Mouse (Mus musculus): Measurements from ENCODE around the gene Nol11. TPM values are rescaled to one million over a fixed set of nuclear protein-coding genes. Genes with fewer than 3 reads are reported as not detected.
A peak's percentile ranks its signal among the peaks of the same experiment; 100 is the strongest.
"Not testable (repeated sequence)": the region's sequence is repeated elsewhere in the genome, so short reads cannot be mapped to it uniquely, and the experiment has no call there.

Nol11 gene
- polyA plus RNA-seq, 1 experiment from 2014 or later: 45.6 TPM

- Histone ChIP-seq H3K4me3 (no peak overlapping the region), H3K9ac (no peak overlapping the region), H3K27me3 (replicated peaks) (no peaks in the 10 kb centered on the region), H3K9me3 (replicated peaks) (peaks cover 3% of the 10 kb centered on the region; the same call in 1 of the 2 replicates), H3K27ac (ENCODE audit: poor library complexity, severe bottlenecking) (peak overlapping the region; percentile 67), H3K4me2 (peak overlapping the region; percentile 36), H3K4me1 (replicated peaks) (peaks cover 16% of the 10 kb centered on the region), H3K36me3 (no peaks in the 10 kb centered on the region)
- peak; percentile 73 for ATAC-seq (ENCODE audit: insufficient number of reproducible peaks, low FRiP score)
- 21% methylated on average over 5 of the region's 5 CpGs for WGBS
These were observed 32.1 kb downstream of the Nol11 start for GRCm38 (mm10) chr11:107156977-107157642.

- Histone ChIP-seq H3K4me2 (no peak overlapping the region), H3K4me3 (no peak overlapping the region), H3K27me3 (replicated peaks) (no peaks in the 10 kb centered on the region), H3K27ac (ENCODE audit: poor library complexity, severe bottlenecking) (no peak overlapping the region), H3K36me3 (no peaks in the 10 kb centered on the region), H3K9me3 (replicated peaks) (peaks cover 3% of the 10 kb centered on the region; the same call in 1 of the 2 replicates), H3K4me1 (replicated peaks) (peaks cover 16% of the 10 kb centered on the region), H3K9ac (no peak overlapping the region)
- no peak for ATAC-seq (ENCODE audit: insufficient number of reproducible peaks, low FRiP score)
- 81% methylated on average over 5 of the region's 5 CpGs for WGBS
These were observed 33.9 kb downstream of the Nol11 start for GRCm38 (mm10) chr11:107155292-107155691.

GRCm38 (mm10) chr11:107154431-107154830 is 34.8 kb downstream of the Nol11 start:
- WGBS: 72% methylated on average over 7 of the region's 7 CpGs
- no peaks in the 10 kb centered on the region for H3K27me3 ChIP-seq (replicated peaks)
- H3K4me1 ChIP-seq (replicated peaks): peaks cover 16% of the 10 kb centered on the region
- H3K4me3 ChIP-seq: no peak overlapping the region
- H3K9ac ChIP-seq: no peak overlapping the region
- H3K9me3 ChIP-seq (replicated peaks): peaks cover 3% of the 10 kb centered on the region; the same call in 1 of the 2 replicates
- H3K36me3 ChIP-seq: no peaks in the 10 kb centered on the region
- no peak overlapping the region for H3K4me2 ChIP-seq
- no peak for ATAC-seq (ENCODE audit: insufficient number of reproducible peaks, low FRiP score)
- H3K27ac ChIP-seq (ENCODE audit: poor library complexity, severe bottlenecking): no peak overlapping the region

GRCm38 (mm10) chr11:107153645-107154044 is 35.5 kb downstream of the Nol11 start:
- peaks cover 16% of the 10 kb centered on the region for H3K4me1 ChIP-seq (replicated peaks)
- ATAC-seq (ENCODE audit: insufficient number of reproducible peaks, low FRiP score): no peak
- no peaks in the 10 kb centered on the region for H3K36me3 ChIP-seq
- no peak overlapping the region for H3K4me3 ChIP-seq
- no peaks in the 10 kb centered on the region for H3K27me3 ChIP-seq (replicated peaks)
- no peak overlapping the region for H3K9ac ChIP-seq
- 78% methylated on average over 5 of the region's 5 CpGs for whole genome bisulfite sequencing
- no peak overlapping the region for H3K27ac ChIP-seq (ENCODE audit: poor library complexity, severe bottlenecking)
- H3K4me2 ChIP-seq: no peak overlapping the region
- H3K9me3 ChIP-seq (replicated peaks): peaks cover 3% of the 10 kb centered on the region; the same call in 1 of the 2 replicates

GRCm38 (mm10) chr11:107151809-107152208 is 37.4 kb downstream of the Nol11 start:
- Histone ChIP-seq H3K9me3 (replicated peaks) (peaks cover 3% of the 10 kb centered on the region; the same call in 1 of the 2 replicates), H3K27me3 (replicated peaks) (no peaks in the 10 kb centered on the region), H3K4me1 (replicated peaks) (peaks cover 4% of the 10 kb centered on the region), H3K4me3 (no peak overlapping the region), H3K36me3 (no peaks in the 10 kb centered on the region), H3K27ac (ENCODE audit: poor library complexity, severe bottlenecking) (no peak overlapping the region), H3K9ac (no peak overlapping the region), H3K4me2 (no peak overlapping the region)
- WGBS: 75% methylated on average over 7 of the region's 7 CpGs
- no peak for ATAC-seq (ENCODE audit: insufficient number of reproducible peaks, low FRiP score)

- not testable (repeated sequence) for H3K9ac ChIP-seq; ATAC-seq (ENCODE audit: insufficient number of reproducible peaks, low FRiP score); H3K9me3 ChIP-seq (replicated peaks); H3K36me3 ChIP-seq; H3K27me3 ChIP-seq (replicated peaks); H3K4me1 ChIP-seq (replicated peaks); H3K4me3 ChIP-seq; H3K27ac ChIP-seq (ENCODE audit: poor library complexity, severe bottlenecking); H3K4me2 ChIP-seq
- WGBS: 92% methylated on average over 11 of the region's 11 CpGs
These were observed 45.2 kb downstream of the Nol11 start for GRCm38 (mm10) chr11:107143956-107144355.

GRCm38 (mm10) chr11:107142382-107142781 is 46.8 kb downstream of the Nol11 start:
- ATAC-seq (ENCODE audit: insufficient number of reproducible peaks, low FRiP score): no peak
- Histone ChIP-seq H3K27me3 (replicated peaks) (no peaks in the 10 kb centered on the region), H3K9ac (no peak overlapping the region), H3K27ac (ENCODE audit: poor library complexity, severe bottlenecking) (no peak overlapping the region), H3K9me3 (replicated peaks) (no peaks in the 10 kb centered on the region; the same call in 1 of the 2 replicates), H3K36me3 (no peaks in the 10 kb centered on the region), H3K4me1 (replicated peaks) (no peaks in the 10 kb centered on the region), H3K4me3 (no peak overlapping the region), H3K4me2 (no peak overlapping the region)
- 72% methylated on average over 2 of the region's 2 CpGs for WGBS

GRCm38 (mm10) chr11:107140756-107141155 is 48.4 kb downstream of the Nol11 start:
- H3K4me2 ChIP-seq: no peak overlapping the region
- no peaks in the 10 kb centered on the region for H3K27me3 ChIP-seq (replicated peaks)
- H3K9ac ChIP-seq: no peak overlapping the region
- H3K36me3 ChIP-seq: no peaks in the 10 kb centered on the region
- ATAC-seq (ENCODE audit: insufficient number of reproducible peaks, low FRiP score): no peak
- H3K4me1 ChIP-seq (replicated peaks): no peaks in the 10 kb centered on the region
- H3K27ac ChIP-seq (ENCODE audit: poor library complexity, severe bottlenecking): no peak overlapping the region
- H3K4me3 ChIP-seq: no peak overlapping the region
- H3K9me3 ChIP-seq (replicated peaks): no peaks in the 10 kb centered on the region; the same call in 1 of the 2 replicates
- WGBS: 32% methylated on average over 6 of the region's 6 CpGs

GRCm38 (mm10) chr11:107138633-107139032 is 50.5 kb downstream of the Nol11 start:
- Histone ChIP-seq H3K27me3 (replicated peaks) (no peaks in the 10 kb centered on the region), H3K9ac (no peak overlapping the region), H3K27ac (ENCODE audit: poor library complexity, severe bottlenecking) (no peak overlapping the region), H3K4me1 (replicated peaks) (no peaks in the 10 kb centered on the region), H3K4me2 (no peak overlapping the region), H3K4me3 (no peak overlapping the region), H3K36me3 (no peaks in the 10 kb centered on the region), H3K9me3 (replicated peaks) (no peaks in the 10 kb centered on the region; the same call in 1 of the 2 replicates)
- WGBS: 75% methylated on average over 3 of the region's 3 CpGs
- no peak for ATAC-seq (ENCODE audit: insufficient number of reproducible peaks, low FRiP score)

- Histone ChIP-seq H3K36me3 (no peaks in the 10 kb centered on the region), H3K27ac (ENCODE audit: poor library complexity, severe bottlenecking) (no peak overlapping the region), H3K4me3 (no peak overlapping the region), H3K4me2 (no peak overlapping the region), H3K27me3 (replicated peaks) (no peaks in the 10 kb centered on the region), H3K4me1 (replicated peaks) (peaks cover 3% of the 10 kb centered on the region), H3K9me3 (replicated peaks) (no peaks in the 10 kb centered on the region; the same call in 1 of the 2 replicates), H3K9ac (no peak overlapping the region)
- WGBS: 94% methylated on average over 6 of the region's 6 CpGs
- no peak for ATAC-seq (ENCODE audit: insufficient number of reproducible peaks, low FRiP score)
These were observed 51.6 kb downstream of the Nol11 start for GRCm38 (mm10) chr11:107137593-107137992.

- H3K4me2 ChIP-seq; H3K9ac ChIP-seq; ATAC-seq (ENCODE audit: insufficient number of reproducible peaks, low FRiP score); H3K4me1 ChIP-seq (replicated peaks); H3K36me3 ChIP-seq; H3K4me3 ChIP-seq; H3K9me3 ChIP-seq (replicated peaks); H3K27ac ChIP-seq (ENCODE audit: poor library complexity, severe bottlenecking); H3K27me3 ChIP-seq (replicated peaks): not testable (repeated sequence)
- 92% methylated on average over 10 of the region's 10 CpGs for WGBS
These were observed 52.7 kb downstream of the Nol11 start for GRCm38 (mm10) chr11:107136458-107136857.

- WGBS: 51% methylated on average over 3 of the region's 3 CpGs
- H3K27me3 ChIP-seq (replicated peaks): no peaks in the 10 kb centered on the region
- no peak overlapping the region for H3K4me2 ChIP-seq
- H3K4me3 ChIP-seq: no peak overlapping the region
- no peaks in the 10 kb centered on the region for H3K36me3 ChIP-seq
- peaks cover 4% of the 10 kb centered on the region for H3K4me1 ChIP-seq (replicated peaks)
- no peak overlapping the region for H3K27ac ChIP-seq (ENCODE audit: poor library complexity, severe bottlenecking)
- no peaks in the 10 kb centered on the region; the same call in 1 of the 2 replicates for H3K9me3 ChIP-seq (replicated peaks)
- H3K9ac ChIP-seq: no peak overlapping the region
- ATAC-seq (ENCODE audit: insufficient number of reproducible peaks, low FRiP score): no peak
These were observed 53.4 kb downstream of the Nol11 start for GRCm38 (mm10) chr11:107135741-107136140.

Measured in heart, embryonic 12.5 days (tissue).